Comparison of ENCODE assay signal across 8 mouse cellular contexts in the genomic region with DNA sequence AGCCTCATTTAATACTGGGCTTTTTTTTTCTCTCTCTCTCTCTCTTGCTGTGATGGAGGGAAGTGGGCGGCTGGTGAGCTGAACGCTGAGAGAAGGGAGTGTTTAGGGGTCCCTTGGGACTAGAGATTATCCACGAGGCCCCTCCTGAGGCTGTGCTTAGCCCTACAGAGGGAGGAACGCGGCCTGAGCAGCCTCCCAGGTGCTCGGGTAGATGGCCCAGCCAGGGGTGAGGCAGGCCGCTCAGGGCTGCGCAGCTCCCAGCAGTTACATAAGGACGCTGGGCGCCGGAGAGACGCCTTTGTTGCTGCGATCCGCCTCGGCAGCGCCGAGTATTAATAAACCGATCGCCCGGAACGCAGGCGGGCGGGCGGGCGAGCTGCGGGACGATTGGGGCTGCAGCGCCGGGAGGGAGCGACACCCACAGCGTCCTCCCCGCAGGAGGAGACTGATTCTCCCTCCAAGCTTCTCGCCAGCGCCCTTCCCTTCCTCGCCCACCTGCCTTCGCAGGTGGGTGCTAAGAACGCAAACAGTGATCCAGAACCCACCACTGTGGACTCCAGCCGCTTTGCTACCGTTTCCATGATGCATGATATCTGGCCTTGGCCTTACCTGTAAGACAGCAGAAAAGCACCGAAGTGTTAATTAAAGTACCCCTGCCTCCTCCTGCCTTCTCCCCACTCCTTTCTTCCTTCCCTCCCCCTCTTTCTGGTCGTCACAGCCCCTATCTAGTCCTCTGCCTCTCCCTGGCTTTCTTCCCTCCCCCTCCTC. TPM values are rescaled to one million over a fixed set of nuclear protein-coding genes. Genes with fewer than 3 reads are reported as not detected.
DNase-seq lines count a peak whose midpoint lies in the region; ATAC-seq lines count a peak whose summit lies in the region.

No protein-coding gene starts in this region.

- no peaks in the 10 kb centered on the region for H3K36me3 ChIP-seq in kidney, embryonic 15.5 days
- H3K36me3 ChIP-seq in forebrain, embryonic 12.5 days (replicated peaks): no peaks in the 10 kb centered on the region
- no peaks in the 10 kb centered on the region for H3K36me3 ChIP-seq in intestine, embryonic 14.5 days (ENCODE audit: control insufficient read depth, insufficient read depth, low read length)
- no peaks in the 10 kb centered on the region for H3K36me3 ChIP-seq in liver, embryonic 16.5 days (ENCODE audit: control insufficient read depth, insufficient read depth)

- no peaks in the 10 kb centered on the region for H3K9me3 ChIP-seq in kidney, embryonic 15.5 days (replicated peaks)
- no peaks in the 10 kb centered on the region for H3K9me3 ChIP-seq in forebrain, embryonic 12.5 days
- no peaks in the 10 kb centered on the region for H3K9me3 ChIP-seq in intestine, embryonic 14.5 days (ENCODE audit: control insufficient read depth, low read length)
- H3K9me3 ChIP-seq in liver, embryonic 16.5 days (replicated peaks; ENCODE audit: control insufficient read depth, low read length): no peaks in the 10 kb centered on the region

- H3K4me3 ChIP-seq in kidney, embryonic 15.5 days (replicated peaks): peak overlapping the region; percentile 31
- H3K4me3 ChIP-seq in forebrain, embryonic 12.5 days (replicated peaks): peak overlapping the region; percentile 32
- H3K4me3 ChIP-seq in intestine, embryonic 14.5 days (ENCODE audit: low read depth, low read length): peak overlapping the region; percentile 27
- H3K4me3 ChIP-seq in liver, embryonic 16.5 days (ENCODE audit: low read depth, low read length): no peak overlapping the region

- no peak overlapping the region for H3K27ac ChIP-seq in kidney, embryonic 15.5 days
- peak overlapping the region; percentile 71 for H3K27ac ChIP-seq in forebrain, embryonic 12.5 days
- H3K27ac ChIP-seq in intestine, embryonic 14.5 days (ENCODE audit: low read depth): no peak overlapping the region
- no peak overlapping the region for H3K27ac ChIP-seq in liver, embryonic 16.5 days (ENCODE audit: low read length)

- H3K4me2 ChIP-seq in kidney, embryonic 15.5 days: peak overlapping the region; percentile 64
- H3K4me2 ChIP-seq in forebrain, embryonic 12.5 days: peak overlapping the region; percentile 59
- peak overlapping the region; percentile 55 for H3K4me2 ChIP-seq in intestine, embryonic 14.5 days (ENCODE audit: low read length)
- 0 out of 2 replicates have a peak overlapping the region, but pooled peaks have one; percentile 24 for H3K4me2 ChIP-seq in liver, embryonic 16.5 days (ENCODE audit: low read depth, low read length)

- peak overlapping the region; percentile 19; the same call in 1 of the 2 replicates for H3K9ac ChIP-seq in kidney, embryonic 15.5 days
- H3K9ac ChIP-seq in forebrain, embryonic 12.5 days: peak overlapping the region; percentile 61
- H3K9ac ChIP-seq in intestine, embryonic 14.5 days (ENCODE audit: low read length): peak overlapping the region; percentile 25; the same call in 1 of the 2 replicates
- H3K9ac ChIP-seq in liver, embryonic 16.5 days (ENCODE audit: low read depth, low read length): no peak overlapping the region

- DNase-seq in kidney, adult 11 months: no peak
- peak; percentile 34 for DNase-seq in ZHBTc4 (ENCODE audit: low read depth, low spot score)
- DNase-seq in intestine, embryonic 14.5 days (ENCODE audit: low spot score): no peak
- peak; percentile 57 for DNase-seq in right cerebral cortex, postnatal 14 days
- DNase-seq in gastrocnemius, postnatal 36 days: no peak

- intact Hi-C loops in gastrocnemius, postnatal 36 days (cut with DNase I): no loop called here

- peaks cover 54% of the 10 kb centered on the region for H3K27me3 ChIP-seq in kidney, embryonic 15.5 days
- H3K27me3 ChIP-seq in forebrain, embryonic 12.5 days: peaks cover 66% of the 10 kb centered on the region
- H3K27me3 ChIP-seq in intestine, embryonic 14.5 days (replicated peaks; ENCODE audit: control insufficient read depth, insufficient read depth, low read length): peaks cover 14% of the 10 kb centered on the region
- H3K27me3 ChIP-seq in liver, embryonic 16.5 days (ENCODE audit: control insufficient read depth, insufficient read depth, low read depth, low read length): peaks cover 44% of the 10 kb centered on the region

- H3K4me1 ChIP-seq in kidney, embryonic 15.5 days: peaks cover 70% of the 10 kb centered on the region
- H3K4me1 ChIP-seq in forebrain, embryonic 12.5 days: peaks cover 54% of the 10 kb centered on the region
- peaks cover 32% of the 10 kb centered on the region for H3K4me1 ChIP-seq in intestine, embryonic 14.5 days (replicated peaks; ENCODE audit: control insufficient read depth, insufficient read depth, low read length)
- no peaks in the 10 kb centered on the region for H3K4me1 ChIP-seq in liver, embryonic 16.5 days (ENCODE audit: control insufficient read depth, low read depth, low read length)

- WGBS in kidney, embryonic 15.5 days: 2% methylated on average over 40 of the region's 41 CpGs
- WGBS in forebrain, embryonic 12.5 days: 2% methylated on average over 38 of the region's 41 CpGs
- 2% methylated on average over 40 of the region's 41 CpGs for WGBS in intestine, embryonic 14.5 days
- whole genome bisulfite sequencing in liver, embryonic 16.5 days (ENCODE audit: insufficient replicate concordance): 3% methylated on average over 41 of the region's 41 CpGs

- no peak for ATAC-seq in kidney, embryonic 15.5 days (replicated peaks; ENCODE audit: low FRiP score)
- ATAC-seq in forebrain, embryonic 12.5 days (ENCODE audit: low FRiP score): peak; percentile 21; the same call in 1 of the 2 replicates
- ATAC-seq in intestine, embryonic 14.5 days (replicated peaks; ENCODE audit: low FRiP score, low TSS enrichment, low read depth): no peak
- no peak for ATAC-seq in liver, embryonic 16.5 days (ENCODE audit: low read depth)

RNA-seq across cellular contexts. Expression of gene Trp53i11, which starts 7.1 kb away (rescaled TPM):
- polyA plus RNA-seq in kidney, embryonic 15.5 days (2015; fragmentation: Nextera tagmentation; extraction: Ambion mirVana): 36.1 and 42.1 TPM in 2 replicates
- polyA plus RNA-seq in forebrain, embryonic 12.5 days (2016; fragmentation: Nextera tagmentation; extraction: Ambion mirVana): 106 and 137 TPM in 2 replicates
- 53.7 and 58.9 TPM in 2 replicates for polyA plus RNA-seq in intestine, embryonic 14.5 days (2014; fragmentation: Nextera tagmentation; extraction: Ambion mirVana)
- polyA plus RNA-seq in liver, embryonic 16.5 days (2015; fragmentation: Nextera tagmentation; extraction: Ambion mirVana): 3.2 and 5.8 TPM in 2 replicates
- total RNA-seq in gastrocnemius, postnatal 36 days (2021): 1 to 10 TPM; 4.7 to 8.0 TPM

Comparison
In these comparisons a context has a peak if more than half of its experiments do, and no peak if none do; other contexts are left out.
1. DNase-seq: peak in ZHBTc4 (single experiment) and right cerebral cortex, postnatal 14 days (single experiment); none in kidney, adult 11 months (single experiment), intestine, embryonic 14.5 days (single experiment) and gastrocnemius, postnatal 36 days (0 of 2).
2. Peak in every context shown above with its lines, with median percentiles within 50 percentile points of each other: H3K4me2 ChIP-seq.